ENCODE assay signal across 19 mouse cellular contexts in the genomic region with DNA sequence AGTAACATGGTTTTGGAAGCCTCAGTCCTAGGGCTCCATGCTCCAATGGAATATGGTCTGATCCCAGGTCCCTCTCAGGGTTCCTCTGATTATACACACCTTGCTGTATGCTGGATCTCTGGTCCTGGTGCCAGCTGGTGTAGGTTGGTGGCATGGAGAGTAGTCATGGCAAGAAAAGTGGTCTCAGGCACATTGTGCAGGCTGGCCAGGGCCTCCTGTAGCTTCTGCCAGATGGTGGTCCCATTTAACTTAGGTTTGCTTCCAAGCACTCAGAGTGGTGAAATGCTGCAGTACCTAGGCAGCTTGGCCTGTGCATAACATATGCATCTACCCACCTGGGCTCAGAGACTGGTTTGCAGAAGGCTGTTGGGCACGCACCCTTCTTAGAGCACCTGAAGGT. TPM values are rescaled to one million over a fixed set of nuclear protein-coding genes. Genes with fewer than 3 reads are reported as not detected.
"Had no signal": no experiment of that assay in that cellular context is flagged by ENCODE, and none has a peak within 500 bp of the region (broad histone marks: within the 10 kb centered on the region; RNA-seq: fewer than 3 reads in every experiment).

No protein-coding gene starts in this region.

- ATAC-seq: liver, embryonic 12.5 days; midbrain, embryonic 15.5 days had no signal

- H3K27ac ChIP-seq: kidney, embryonic 15.5 days; left cerebral cortex, adult 2 months; limb, embryonic 15.5 days; liver, embryonic 12.5 days; macrophage; midbrain, embryonic 15.5 days; neural tube, embryonic 12.5 days; stomach, embryonic 15.5 days had no signal

- H3K9me3 ChIP-seq: kidney, embryonic 15.5 days; limb, embryonic 15.5 days; liver, embryonic 12.5 days; megakaryocyte, embryonic 14.5 days; midbrain, embryonic 15.5 days; neural tube, embryonic 12.5 days; stomach, embryonic 15.5 days had no signal

- DNase-seq: kidney, postnatal 14 days; lung, embryonic 14.5 days; lung, postnatal 14 days; retina, postnatal 1 day; right cerebral cortex, postnatal 4 days; spleen, adult 18-20 months; thymus, adult 2 months; thymus, postnatal 4 days had no signal

- H3K4me3 ChIP-seq: kidney, embryonic 15.5 days; left cerebral cortex, adult 2 months; limb, embryonic 15.5 days; liver, embryonic 12.5 days; megakaryocyte, embryonic 14.5 days; midbrain, embryonic 15.5 days; neural tube, embryonic 12.5 days; stomach, embryonic 15.5 days had no signal

- H3K27me3 ChIP-seq: kidney, embryonic 15.5 days; limb, embryonic 15.5 days; liver, embryonic 12.5 days; megakaryocyte, embryonic 14.5 days; midbrain, embryonic 15.5 days; neural tube, embryonic 12.5 days; stomach, embryonic 15.5 days had no signal

RNA-seq across cellular contexts. Expression of a gene that starts 35.3 kb away (rescaled TPM):
- total RNA-seq: monocyte, adult 5-6 weeks; neutrophil, adult 5-6 weeks had no signal
- polyA plus RNA-seq: macrophage had no signal
